Mouse (Mus musculus): ENCODE data around the gene Eps15l1. TPM values are rescaled to one million over a fixed set of nuclear protein-coding genes. Genes with fewer than 3 reads are reported as not detected.

Gene Eps15l1
- total and polyA plus RNA-seq, 3 experiments: 19.1 to 40.8 TPM; not detected in 1

DNA sequence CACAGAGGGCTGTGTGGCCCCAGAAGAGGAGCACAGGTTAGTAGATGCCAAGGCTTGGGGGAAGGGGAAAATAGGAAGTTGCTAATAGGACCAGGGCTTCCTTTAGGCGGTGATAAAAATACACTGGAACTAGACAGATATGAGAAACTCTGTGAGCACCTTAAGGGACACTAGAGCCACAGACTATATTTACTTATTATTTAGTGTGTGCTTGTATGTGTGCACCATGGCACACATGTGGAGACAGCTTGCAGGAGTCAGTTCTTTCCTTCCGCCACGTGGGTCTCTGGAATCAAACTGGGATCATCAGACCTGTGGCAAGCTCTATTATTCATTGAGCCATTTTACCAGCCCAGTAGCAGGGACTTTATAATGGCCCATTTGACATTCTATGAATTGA lies 126.1 kb downstream of the Eps15l1 start:
- Histone ChIP-seq H3K27ac (ENCODE audit: control insufficient read depth, low read depth, low read length) (peak overlapping the region; percentile 52), H3K79me2 (ENCODE audit: control insufficient read depth, insufficient read depth, low read length, poor library complexity) (no peaks in the 10 kb centered on the region), H3K9me3 (replicated peaks; ENCODE audit: insufficient read depth, low read length) (no peaks in the 10 kb centered on the region), H3K4me3 (ENCODE audit: control insufficient read depth in 1 of 2, insufficient read depth in 1 of 2, low read depth in 2 of 2, low read length in 2 of 2) (no peak overlapping the region), H3K36me3 (ENCODE audit: control insufficient read depth in 1 of 2, insufficient read depth in 2 of 2, low read length in 2 of 2) (peaks cover 0 to 7% of the 10 kb centered on the region in 2 experiments; a peak in 2 of 4 replicates), H3K27me3 (ENCODE audit: control insufficient read depth in 1 of 2, insufficient read depth in 2 of 2, low read length in 2 of 2) (0 out of 4 replicates have a peak, but pooled peaks cover 0 to 1% of the 10 kb centered on the region in 2 experiments), H3K4me1 (ENCODE audit: control insufficient read depth in 1 of 2, insufficient read depth in 2 of 2, low read length in 2 of 2) (peaks cover 4 to 7% of the 10 kb centered on the region in 2 experiments), H3K9ac (ENCODE audit: control insufficient read depth, low read depth, low read length, poor library complexity, severe bottlenecking) (peak overlapping the region; percentile 42)
- DNase-seq (ENCODE audit: low read depth, low spot score): peak; percentile 66
- TF ChIP-seq TAL1 (IDR thresholded peaks at IDR 0.05; ENCODE audit: low read length) (no peak), E2F4 (IDR thresholded peaks at IDR 0.05; ENCODE audit: borderline replicate concordance, low read depth, low read length) (no peak), ZKSCAN1 (IDR thresholded peaks at IDR 0.05; ENCODE audit: low read depth, low read length) (no peak), JUND (IDR thresholded peaks at IDR 0.05; ENCODE audit: low read depth, low read length) (no peak), MAX (IDR thresholded peaks at IDR 0.05; ENCODE audit: low read length) (peak; percentile 34; the same call in 1 of the 2 replicates), TBP (IDR thresholded peaks at IDR 0.05; ENCODE audit: low read depth, low read length) (no peak), POLR2AphosphoS5 (IDR thresholded peaks at IDR 0.05; ENCODE audit: borderline replicate concordance, low read depth, low read length) (no peak), USF1 (IDR thresholded peaks at IDR 0.05; ENCODE audit: low read depth, low read length) (no peak), MEF2A (IDR thresholded peaks at IDR 0.05; ENCODE audit: extremely low read depth, insufficient replicate concordance, low read depth, low read length, poor library complexity, severe bottlenecking) (no peak), POLR2AphosphoS2 (IDR thresholded peaks at IDR 0.05; ENCODE audit: low read length) (no peak), GATA1 (IDR thresholded peaks at IDR 0.05; ENCODE audit: low read depth, low read length) (peak; percentile 74), RCOR1 (IDR thresholded peaks at IDR 0.05; ENCODE audit: low read depth, low read length) (peak; percentile 62; the same call in 1 of the 2 replicates), CHD1 (IDR thresholded peaks at IDR 0.05; ENCODE audit: low read depth, low read length) (no peak), EP300 (IDR thresholded peaks at IDR 0.05; ENCODE audit: low read depth in 1 of 2, low read length in 2 of 2) (peak; percentile 71 to 88), NRF1 (IDR thresholded peaks at IDR 0.05; ENCODE audit: insufficient read depth, low read depth, low read length, poor library complexity, severe bottlenecking) (no peak), TCF12 (IDR thresholded peaks at IDR 0.05; ENCODE audit: low read depth, low read length) (peak; percentile 70), BHLHE40 (IDR thresholded peaks at IDR 0.05; ENCODE audit: borderline replicate concordance, low read depth, low read length) (no peak), USF2 (IDR thresholded peaks at IDR 0.05; ENCODE audit: borderline replicate concordance in 1 of 2, insufficient read depth in 1 of 2, low read depth in 1 of 2, low read length in 2 of 2) (no peak), HCFC1 (IDR thresholded peaks at IDR 0.05; ENCODE audit: low read depth, low read length) (0 out of 2 replicates have a peak, but pooled peaks have one; percentile 23), MYB (IDR thresholded peaks at IDR 0.05; ENCODE audit: low read depth, low read length) (no peak), SIN3A (IDR thresholded peaks at IDR 0.05; ENCODE audit: low read length) (peak; percentile 22; the same call in 1 of the 2 replicates), UBTF (IDR thresholded peaks at IDR 0.05; ENCODE audit: borderline replicate concordance, insufficient read depth, low read depth, low read length) (no peak), MAZ (IDR thresholded peaks at IDR 0.05; ENCODE audit: low read depth, low read length) (no peak), CHD2 (IDR thresholded peaks at IDR 0.05; ENCODE audit: low read length) (peak; percentile 46; the same call in 1 of the 2 replicates), MAFK (IDR thresholded peaks at IDR 0.05; ENCODE audit: borderline replicate concordance, low read depth, low read length) (no peak), ZNF384 (IDR thresholded peaks at IDR 0.05; ENCODE audit: low read depth, low read length) (no peak), SMC3 (IDR thresholded peaks at IDR 0.05; ENCODE audit: low read depth, low read length) (peak; percentile 7; the same call in 1 of the 2 replicates), MYC (IDR thresholded peaks at IDR 0.05; ENCODE audit: low read depth, low read length) (0 out of 2 replicates have a peak, but pooled peaks have one; percentile 48), GABPA (IDR thresholded peaks at IDR 0.05; ENCODE audit: low read depth, low read length) (no peak), KAT2A (conservative IDR thresholded peaks at IDR 0.05; ENCODE audit: low read depth, low read length) (no peak), CTCF (IDR thresholded peaks at IDR 0.05 in 2 of 3, conservative IDR thresholded peaks at IDR 0.05 in 1 of 3; ENCODE audit: control insufficient read depth in 1 of 3, insufficient read depth in 1 of 3, low read depth in 2 of 3, low read length in 3 of 3, poor library complexity in 1 of 3, severe bottlenecking in 1 of 3) (no peak), ZC3H11A (IDR thresholded peaks at IDR 0.05; ENCODE audit: low read depth, low read length) (no peak), POLR2A (IDR thresholded peaks at IDR 0.05; ENCODE audit: control insufficient read depth in 1 of 2, insufficient read depth in 1 of 2, low read depth in 1 of 2, low read length in 2 of 2, poor library complexity in 1 of 2) (no peak), NELFE (IDR thresholded peaks at IDR 0.05; ENCODE audit: low read depth, low read length) (no peak; the same call in 1 of the 2 replicates), ZMIZ1 (IDR thresholded peaks at IDR 0.05; ENCODE audit: low read depth, low read length) (no peak), ETS1 (IDR thresholded peaks at IDR 0.05; ENCODE audit: low read depth, low read length) (peak; percentile 38; the same call in 1 of the 2 replicates), MXI1 (IDR thresholded peaks at IDR 0.05; ENCODE audit: low read depth, low read length) (peak; percentile 55; the same call in 1 of the 2 replicates)
